Mouse (Mus musculus) embryonic facial prominence, embryonic 14.5 days (tissue): Measurements from ENCODE around the gene Nme4. TPM values are rescaled to one million over a fixed set of nuclear protein-coding genes. Genes with fewer than 3 reads are reported as not detected.
A peak's percentile ranks its signal among the peaks of the same experiment; 100 is the strongest.

ENCODE experiments used
- ATAC-seq: fragments of 200-750 bp; cut with Nextera tagmentation; 2 replicates; pipeline ENCODE4 v1.8.0; 2017; ENCODE audit warnings: low read depth, moderate number of reproducible peaks, moderate TSS enrichment
- DNase-seq: peaks from one replicate; pipeline ENCODE4 v3.0.0-alpha.2; 2015; ENCODE audit warnings: low spot score
- H3K27ac ChIP-seq: fragments of 300-500 bp; sonication (generic); replicated peaks from 2 replicates; pipeline ENCODE4 v1.5.1; 2014; ENCODE audit warnings: low read depth, mild to moderate bottlenecking, low read length, moderate library complexity
- H3K27me3 ChIP-seq: fragments of 300-500 bp; sonication (generic); replicated peaks from 2 replicates; pipeline ENCODE4 v1.6.1; 2014; ENCODE audit warnings: low read length; ENCODE audit not compliant: control insufficient read depth, insufficient read depth
- H3K36me3 ChIP-seq: fragments of 300-500 bp; sonication (generic); 2 replicates; pipeline ENCODE4 v1.6.1; 2014; ENCODE audit warnings: low read length, mixed read lengths; ENCODE audit not compliant: control insufficient read depth, insufficient read depth
- H3K4me1 ChIP-seq: fragments of 300-500 bp; sonication (generic); 2 replicates; pipeline ENCODE4 v1.6.1; 2014; ENCODE audit warnings: antibody characterized with exemption, low read length; ENCODE audit not compliant: control insufficient read depth, insufficient read depth
- H3K4me2 ChIP-seq: fragments of 300-500 bp; sonication (generic); 2 replicates; pipeline ENCODE4 v1.6.1; 2014; ENCODE audit warnings: low read depth, mild to moderate bottlenecking, low read length, moderate library complexity, mixed read lengths
- H3K4me3 ChIP-seq: fragments of 300-500 bp; sonication (generic); 2 replicates; pipeline ENCODE4 v1.5.1; 2014; ENCODE audit warnings: low read depth, mild to moderate bottlenecking, low read length
- H3K9ac ChIP-seq: fragments of 300-500 bp; sonication (generic); 2 replicates; pipeline ENCODE4 v1.6.1; 2014; ENCODE audit warnings: low read depth, mild to moderate bottlenecking, low read length, moderate library complexity, mixed read lengths
- H3K9me3 ChIP-seq: fragments of 300-500 bp; sonication (generic); 2 replicates; pipeline ENCODE4 v1.6.1; 2016; ENCODE audit warnings: low read length; ENCODE audit not compliant: control insufficient read depth
- WGBS: fragments of 180-500 bp; shearing (Covaris S2); extraction: QIAGEN DNeasy Blood & Tissue Kit; methylation state at CpG from one replicate; pipeline ENCODE4 v1.1.7; 2014; 5-methylcytosine and 5-hydroxymethylcytosine counted together
- polyA plus RNA-seq: library from polyadenylated mRNA; unstranded; fragments of >200 nt; fragmentation: Nextera tagmentation; extraction: Ambion mirVana; gene quantifications from 2 replicates; pipeline ENCODE4 v1.2.1, GENCODE M21; 2014

Nme4 gene
- polyA plus RNA-seq, 1 experiment from 2014 or later = 77.2 TPM

GRCm38 (mm10) chr17:26064916-26065315, 30.5 kb downstream of the Nme4 start:
- Histone ChIP-seq H3K4me1 (peaks cover 20% of the 10 kb centered on the region), H3K27ac (no peak overlapping the region), H3K4me3 (no peak overlapping the region), H3K27me3 (no peaks in the 10 kb centered on the region), H3K9ac (0 out of 2 replicates have a peak overlapping the region, but pooled peaks have one; percentile 10), H3K9me3 (no peaks in the 10 kb centered on the region), H3K36me3 (peaks cover 19% of the 10 kb centered on the region; the same call in 1 of the 2 replicates), H3K4me2 (no peak overlapping the region)
- no peak for DNase-seq
- no peak for ATAC-seq
- 73% methylated on average over 6 of the region's 6 CpGs for WGBS

DNA sequence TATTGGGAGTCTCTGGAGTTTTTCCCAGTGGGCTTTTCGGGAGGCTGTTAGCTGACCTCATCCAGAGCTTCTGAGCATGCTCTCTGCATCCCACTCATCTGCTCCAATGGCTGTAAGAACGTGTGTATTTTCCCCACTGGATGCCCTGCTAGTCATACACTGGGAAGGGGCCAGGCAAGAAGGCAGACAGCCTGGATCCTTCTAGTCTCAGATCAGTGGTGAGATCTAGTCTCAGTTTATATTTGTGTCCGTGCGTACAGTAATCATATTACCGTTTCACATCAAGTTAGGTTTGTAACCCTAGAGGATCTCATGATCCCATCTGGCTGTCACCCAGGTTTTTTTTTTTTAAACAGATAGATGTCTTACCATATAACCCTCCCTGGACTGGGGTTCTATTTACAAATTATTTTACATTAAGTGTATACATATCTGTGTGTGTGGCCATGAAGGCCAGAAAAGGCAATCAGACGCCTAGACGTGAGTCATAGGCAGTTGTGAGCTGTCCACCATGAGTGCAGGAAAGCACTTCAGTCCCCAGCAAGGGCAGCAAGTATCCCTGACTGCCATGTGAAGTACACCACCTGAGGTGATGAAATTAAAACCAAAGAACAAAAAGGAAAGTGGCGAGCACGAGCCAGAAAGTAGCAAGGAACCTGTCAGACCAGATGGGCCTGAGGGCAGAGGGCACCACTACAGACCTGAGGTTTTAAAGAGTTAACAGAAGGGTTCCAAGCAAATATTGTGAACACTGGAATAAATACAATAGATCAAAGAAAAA, 37.4 kb downstream of the Nme4 start:
- Histone ChIP-seq H3K9me3 (no peaks in the 10 kb centered on the region), H3K27ac (no peak overlapping the region), H3K9ac (no peak overlapping the region), H3K27me3 (no peaks in the 10 kb centered on the region), H3K4me3 (no peak overlapping the region), H3K36me3 (peaks cover 37% of the 10 kb centered on the region), H3K4me2 (no peak overlapping the region), H3K4me1 (no peaks in the 10 kb centered on the region)
- DNase-seq (no peak), ATAC-seq (no peak)
- 66% methylated on average over 9 of the region's 9 CpGs for WGBS

GRCm38 (mm10) chr17:26057278-26057677, 38.1 kb downstream of the Nme4 start:
- H3K9ac ChIP-seq = no peak overlapping the region
- peaks cover 40% of the 10 kb centered on the region for H3K36me3 ChIP-seq
- WGBS = 92% methylated on average over 5 of the region's 8 CpGs
- ATAC-seq = no peak
- DNase-seq = no peak
- no peak overlapping the region for H3K4me2 ChIP-seq
- no peaks in the 10 kb centered on the region for H3K27me3 ChIP-seq
- no peak overlapping the region for H3K4me3 ChIP-seq
- H3K4me1 ChIP-seq = no peaks in the 10 kb centered on the region
- H3K27ac ChIP-seq = no peak overlapping the region
- H3K9me3 ChIP-seq = no peaks in the 10 kb centered on the region

GRCm38 (mm10) chr17:26055164-26055563, 40.2 kb downstream of the Nme4 start:
- no peak overlapping the region for H3K27ac ChIP-seq
- WGBS = 64% methylated on average over 6 of the region's 6 CpGs
- no peaks in the 10 kb centered on the region for H3K4me1 ChIP-seq
- DNase-seq (peak; percentile 26), ATAC-seq (no peak)
- H3K4me2 ChIP-seq = no peak overlapping the region
- H3K4me3 ChIP-seq = no peak overlapping the region
- no peaks in the 10 kb centered on the region for H3K9me3 ChIP-seq
- no peak overlapping the region for H3K9ac ChIP-seq
- H3K27me3 ChIP-seq = no peaks in the 10 kb centered on the region
- H3K36me3 ChIP-seq = peaks cover 44% of the 10 kb centered on the region

DNA sequence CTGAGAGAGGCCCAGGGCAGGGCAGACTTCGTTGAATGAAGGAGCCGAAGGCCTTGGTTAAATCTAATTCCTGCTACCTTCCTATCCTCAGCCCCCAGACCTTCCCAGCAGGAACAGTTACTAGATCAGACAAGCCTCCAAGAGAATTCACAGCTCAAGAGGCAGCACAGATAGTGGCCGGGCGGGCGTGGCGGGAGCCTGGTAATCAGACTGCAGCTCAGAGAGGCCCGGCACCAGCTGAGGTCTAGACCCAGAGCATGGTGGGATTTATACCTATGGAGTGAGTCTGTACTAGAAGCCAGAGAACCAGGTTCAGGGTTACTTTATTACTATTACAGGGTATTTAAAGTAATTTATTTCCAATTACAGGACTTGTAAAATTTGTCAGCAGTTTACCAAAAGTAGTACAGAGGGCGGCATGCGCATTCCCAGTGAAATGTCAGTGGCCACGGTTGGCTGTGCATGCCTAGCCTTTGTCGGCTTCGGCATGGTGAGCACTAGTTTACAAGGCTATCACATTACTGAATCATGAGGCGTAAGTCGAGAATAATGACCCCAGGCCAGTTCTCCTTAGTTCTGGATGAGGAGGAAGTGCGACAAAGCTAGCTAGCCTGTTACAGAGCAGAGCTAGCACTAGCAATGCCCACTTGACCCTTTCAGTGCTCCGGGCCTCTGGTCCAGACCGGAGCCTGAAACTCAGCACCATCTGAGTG, 41.1 kb downstream of the Nme4 start:
- peak; percentile 30 for DNase-seq
- Histone ChIP-seq H3K9ac (no peak overlapping the region), H3K4me2 (no peak overlapping the region), H3K27ac (no peak overlapping the region; the same call in 1 of the 2 replicates), H3K27me3 (no peaks in the 10 kb centered on the region), H3K4me3 (no peak overlapping the region), H3K9me3 (no peaks in the 10 kb centered on the region), H3K4me1 (no peaks in the 10 kb centered on the region), H3K36me3 (peaks cover 40% of the 10 kb centered on the region)
- 51% methylated on average over 17 of the region's 17 CpGs for WGBS
- no peak for ATAC-seq

DNA sequence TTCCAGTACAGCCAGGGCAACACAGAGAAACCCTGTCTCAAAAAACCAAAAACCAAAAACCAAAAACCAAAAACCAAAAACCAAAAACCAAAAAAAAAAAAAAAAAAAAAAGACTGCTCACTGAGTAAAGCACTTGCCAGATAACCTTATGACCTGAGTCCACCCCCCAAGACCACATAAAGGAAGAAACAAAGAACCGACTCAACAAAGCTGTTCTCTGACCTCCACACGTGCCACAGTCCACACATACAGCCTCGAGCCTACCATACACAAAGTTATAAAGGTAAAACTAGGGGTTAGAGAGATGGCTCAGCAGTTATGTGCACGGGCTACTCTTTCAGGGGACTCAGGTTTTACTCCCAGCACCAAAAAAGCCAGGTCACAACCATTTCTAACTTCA, 42.7 kb downstream of the Nme4 start:
- no peak overlapping the region for H3K27ac ChIP-seq
- H3K36me3 ChIP-seq = peaks cover 28% of the 10 kb centered on the region
- no peaks in the 10 kb centered on the region for H3K9me3 ChIP-seq
- no peak overlapping the region for H3K9ac ChIP-seq
- 93% methylated on average over 4 of the region's 4 CpGs for WGBS
- no peaks in the 10 kb centered on the region for H3K4me1 ChIP-seq
- ATAC-seq (no peak), DNase-seq (no peak)
- H3K4me3 ChIP-seq = no peak overlapping the region
- H3K27me3 ChIP-seq = no peaks in the 10 kb centered on the region
- no peak overlapping the region for H3K4me2 ChIP-seq

GRCm38 (mm10) chr17:26052074-26052473, 43.3 kb downstream of the Nme4 start:
- no peaks in the 10 kb centered on the region for H3K4me1 ChIP-seq
- no peak for ATAC-seq
- 93% methylated on average over 4 of the region's 4 CpGs for WGBS
- H3K4me3 ChIP-seq = no peak overlapping the region
- H3K36me3 ChIP-seq = peaks cover 25% of the 10 kb centered on the region
- no peak overlapping the region for H3K27ac ChIP-seq
- DNase-seq = no peak
- H3K9ac ChIP-seq = no peak overlapping the region
- no peak overlapping the region for H3K4me2 ChIP-seq
- no peaks in the 10 kb centered on the region for H3K9me3 ChIP-seq
- H3K27me3 ChIP-seq = no peaks in the 10 kb centered on the region

DNA sequence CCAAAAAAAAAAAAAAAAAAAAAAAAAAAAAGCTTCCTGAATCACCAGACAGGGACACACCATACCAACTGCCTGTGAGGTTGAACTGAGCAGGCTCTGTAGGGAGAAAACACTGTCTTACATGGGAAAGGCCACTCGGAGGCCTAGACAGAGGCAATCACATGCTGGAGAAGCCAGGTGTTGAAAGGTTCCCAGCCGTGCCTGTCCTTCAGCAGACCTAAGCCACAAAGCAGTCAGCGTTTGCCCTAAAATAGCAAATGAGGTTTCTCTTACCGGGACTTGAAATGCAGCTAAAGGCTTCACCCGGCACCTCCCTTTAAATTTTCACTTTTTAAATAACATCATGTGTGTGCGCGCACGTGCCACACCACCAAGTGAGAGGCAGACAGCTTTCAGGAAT, 47.3 kb downstream of the Nme4 start:
- H3K27me3 ChIP-seq = no peaks in the 10 kb centered on the region
- no peak overlapping the region for H3K4me3 ChIP-seq
- no peak overlapping the region for H3K9ac ChIP-seq
- no peak overlapping the region for H3K27ac ChIP-seq
- 0 out of 2 replicates have a peak, but pooled peaks cover 8% of the 10 kb centered on the region for H3K36me3 ChIP-seq
- ATAC-seq = no peak
- H3K4me2 ChIP-seq = no peak overlapping the region
- H3K4me1 ChIP-seq = 0 out of 2 replicates have a peak, but pooled peaks cover 3% of the 10 kb centered on the region
- no peaks in the 10 kb centered on the region for H3K9me3 ChIP-seq
- 79% methylated on average over 8 of the region's 8 CpGs for WGBS
- DNase-seq = no peak
